Mouse (Mus musculus) neural tube, embryonic 12.5 days (tissue): ENCODE results near the gene Cuedc2. TPM values are rescaled to one million over a fixed set of nuclear protein-coding genes. Genes with fewer than 3 reads are reported as not detected.

Experiments
- ATAC-seq: fragments of 200-750 bp; cut with Nextera tagmentation; 2 replicates; pipeline ENCODE4 v1.8.0; 2017; ENCODE audit warnings: low read depth, mild to moderate bottlenecking, moderate TSS enrichment, moderate library complexity; ENCODE audit not compliant: low FRiP score
- H3K27ac ChIP-seq: fragments of 300-500 bp; sonication (generic); 2 replicates; pipeline ENCODE4 v1.5.1; 2016
- H3K27me3 ChIP-seq: fragments of 300-500 bp; sonication (generic); replicated peaks from 2 replicates; pipeline ENCODE4 v1.6.1; 2016; ENCODE audit warnings: mild to moderate bottlenecking
- H3K36me3 ChIP-seq: fragments of 300-500 bp; sonication (generic); 2 replicates; pipeline ENCODE4 v1.6.1; 2016; ENCODE audit warnings: mild to moderate bottlenecking
- H3K4me1 ChIP-seq: fragments of 300-500 bp; sonication (generic); 2 replicates; pipeline ENCODE4 v1.6.1; 2016
- H3K4me2 ChIP-seq: fragments of 300-500 bp; sonication (generic); replicated peaks from 2 replicates; pipeline ENCODE4 v1.6.1; 2016; ENCODE audit warnings: mild to moderate bottlenecking
- H3K4me3 ChIP-seq: fragments of 300-500 bp; sonication (generic); 2 replicates; pipeline ENCODE4 v1.5.1; 2016
- H3K9ac ChIP-seq: fragments of 300-500 bp; sonication (generic); 2 replicates; pipeline ENCODE4 v1.6.1; 2016; ENCODE audit warnings: mild to moderate bottlenecking
- H3K9me3 ChIP-seq: fragments of 300-500 bp; sonication (generic); 2 replicates; pipeline ENCODE4 v1.6.1; 2016; ENCODE audit warnings: mild to moderate bottlenecking
- WGBS: fragments of 180-500 bp; shearing (Covaris S2); methylation state at CpG from one replicate; pipeline ENCODE4 v1.1.7; 2016; 5-methylcytosine and 5-hydroxymethylcytosine counted together
- polyA plus RNA-seq: library from polyadenylated mRNA; unstranded; fragments of >200 nt; fragmentation: Nextera tagmentation; extraction: Ambion mirVana; gene quantifications from 2 replicates; pipeline ENCODE4 v1.2.1, GENCODE M21; 2016

Cuedc2 gene
- polyA plus RNA-seq, 1 experiment from 2014 or later: 284 TPM

DNA sequence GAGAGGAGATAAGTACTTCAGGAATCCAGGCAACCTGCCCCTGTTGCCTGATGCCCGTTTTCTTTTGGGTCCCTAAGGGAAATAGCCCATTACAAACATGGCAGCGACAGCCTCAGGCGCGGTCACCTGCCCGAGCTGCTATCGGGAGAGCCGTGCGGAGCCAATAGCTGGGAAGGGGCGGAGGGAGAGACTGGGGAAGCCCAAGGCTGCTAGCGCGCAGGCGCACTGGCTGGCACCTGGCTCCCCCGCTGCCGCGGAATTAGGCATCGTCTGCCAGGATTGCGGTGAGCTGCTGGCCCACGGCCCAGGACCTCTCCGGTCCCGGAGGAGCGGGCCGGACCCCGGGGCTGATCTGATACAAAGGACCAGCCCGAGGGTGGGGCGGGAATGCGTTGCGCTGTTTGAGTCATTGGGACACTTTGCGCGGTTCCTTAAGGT is 18.2 kb upstream of the Cuedc2 start:
- under 1% methylated on average over 29 of the region's 29 CpGs for whole genome bisulfite sequencing
- Histone ChIP-seq H3K36me3 (no peaks in the 10 kb centered on the region), H3K27ac (no peak overlapping the region), H3K9me3 (0 out of 2 replicates have a peak, but pooled peaks cover 2% of the 10 kb centered on the region), H3K27me3 (peaks cover 22% of the 10 kb centered on the region), H3K4me1 (peaks cover 4% of the 10 kb centered on the region; the same call in 1 of the 2 replicates), H3K4me2 (peak overlapping the region; percentile 67), H3K4me3 (peak overlapping the region; percentile 42), H3K9ac (peak overlapping the region; percentile 56)
- ATAC-seq: peak; percentile 89

DNA sequence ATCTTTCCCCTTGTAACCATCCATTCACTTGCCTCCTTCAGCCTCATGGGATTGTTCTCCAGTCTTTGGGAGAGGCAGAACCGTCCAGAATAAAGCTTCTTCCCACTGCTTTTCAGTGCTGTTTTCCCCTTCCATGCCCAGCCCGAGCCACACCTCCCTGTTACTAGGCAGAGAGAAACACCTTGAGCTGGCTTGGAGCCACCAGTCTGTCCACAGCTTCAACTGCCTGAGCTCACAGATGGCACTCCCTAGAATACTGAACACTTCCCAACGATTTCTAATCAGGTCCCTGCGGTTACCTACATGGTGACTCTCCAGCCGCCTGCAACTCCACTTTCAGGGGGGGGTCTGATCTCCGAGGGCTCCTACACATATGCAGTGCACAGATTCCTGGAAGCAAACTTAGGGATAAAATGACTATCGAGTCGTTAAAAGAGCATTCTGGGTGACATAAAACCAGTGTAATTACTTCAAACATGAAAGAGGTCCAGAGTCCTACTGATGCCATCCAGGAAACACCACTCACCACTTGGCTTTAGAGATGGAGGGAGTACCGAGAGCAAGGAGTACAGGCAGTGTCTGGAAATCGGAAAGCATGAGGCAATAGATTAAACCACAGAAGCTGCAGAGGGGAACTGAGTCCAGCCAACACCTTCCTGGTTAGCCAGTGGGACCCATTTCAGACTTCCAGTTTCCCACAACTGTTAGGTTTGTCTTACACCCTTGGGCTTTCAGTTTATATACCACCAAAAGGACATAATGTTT is 11.8 kb upstream of the Cuedc2 start, which contains the start of gene 2310034G01Rik:
2310034G01Rik (minus strand) TSS at position 135 of the 765 bp plus-strand sequence.
- no peak for ATAC-seq
- Histone ChIP-seq H3K27ac (0 out of 2 replicates have a peak within 1 kb of the TSS, but pooled peaks have one; percentile 27), H3K27me3 (peaks cover 32% of the 10 kb centered on the region), H3K4me1 (peaks cover 12% of the 10 kb centered on the region), H3K4me2 (peak within 1 kb of the TSS; percentile 93), H3K4me3 (peak within 1 kb of the TSS; percentile 62), H3K36me3 (no peaks in the 10 kb centered on the region), H3K9me3 (0 out of 2 replicates have a peak, but pooled peaks cover 2% of the 10 kb centered on the region), H3K9ac (peak within 1 kb of the TSS; percentile 77)
- WGBS: 64% methylated on average over 10 of the region's 10 CpGs

DNA sequence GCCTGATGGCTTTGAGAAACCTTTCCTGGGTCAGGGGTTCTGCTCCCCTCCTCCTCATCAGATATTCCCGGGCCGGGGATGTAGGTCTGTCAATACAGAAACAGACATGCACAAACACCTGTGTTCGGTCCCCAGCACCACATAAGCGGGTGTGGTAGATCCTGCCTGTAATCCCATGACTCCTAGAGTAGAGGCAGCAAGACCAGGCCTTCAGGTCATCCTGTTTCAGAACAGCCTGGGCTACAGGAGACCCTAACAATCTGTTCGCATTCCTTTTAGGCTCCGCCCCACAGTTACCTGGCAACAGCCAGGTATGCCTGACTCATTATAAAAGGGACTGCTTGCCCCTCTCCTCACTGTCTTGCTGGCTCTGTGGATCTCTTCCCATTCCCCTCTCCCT is 11.0 kb upstream of the Cuedc2 start:
- H3K36me3 ChIP-seq: no peaks in the 10 kb centered on the region
- peak overlapping the region; percentile 93 for H3K4me2 ChIP-seq
- peak overlapping the region; percentile 62 for H3K4me3 ChIP-seq
- no peak overlapping the region for H3K27ac ChIP-seq
- peak; percentile 18; the same call in 1 of the 2 replicates for ATAC-seq
- peaks cover 32% of the 10 kb centered on the region for H3K27me3 ChIP-seq
- H3K4me1 ChIP-seq: peaks cover 12% of the 10 kb centered on the region
- H3K9ac ChIP-seq: peak overlapping the region; percentile 77
- H3K9me3 ChIP-seq: no peaks in the 10 kb centered on the region
- WGBS: 31% methylated on average over 6 of the region's 6 CpGs

DNA sequence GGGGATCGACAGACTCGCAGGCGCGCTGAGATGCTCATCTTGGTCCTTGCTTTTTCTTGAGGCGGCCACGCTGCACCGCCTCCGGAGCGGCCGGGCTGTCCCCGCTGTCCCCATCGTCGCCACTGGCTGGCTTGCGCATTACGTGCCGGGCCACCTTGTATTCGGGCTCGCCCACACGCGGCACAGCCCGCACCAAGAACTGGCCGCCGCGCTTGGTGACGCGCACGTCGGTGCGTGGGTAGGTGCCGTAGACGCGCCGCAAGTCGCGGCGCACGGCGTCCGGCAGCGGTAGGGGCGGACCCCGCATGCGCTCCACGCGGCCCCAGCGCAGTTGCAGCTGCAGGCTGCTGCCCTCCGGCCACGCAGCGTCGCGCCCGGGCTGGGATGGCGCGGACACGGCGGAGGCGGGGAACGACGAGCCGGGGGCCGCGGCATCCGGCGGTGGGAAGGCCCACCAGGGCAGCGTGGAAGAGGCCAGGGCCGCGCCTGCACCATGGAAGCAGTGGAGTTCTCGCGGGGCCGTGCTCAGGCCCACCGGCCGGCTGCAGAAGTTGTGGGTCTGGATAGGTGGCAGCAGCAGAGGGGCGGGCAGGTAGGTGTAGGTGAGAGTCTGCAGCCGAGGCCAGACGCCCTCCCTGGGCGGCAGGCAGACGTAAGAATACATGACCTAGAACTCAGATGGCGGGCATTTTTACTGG is 10.4 kb upstream of the Cuedc2 start:
- H3K36me3 ChIP-seq: no peaks in the 10 kb centered on the region
- H3K9ac ChIP-seq: peak overlapping the region; percentile 77
- H3K27me3 ChIP-seq: peaks cover 32% of the 10 kb centered on the region
- peaks cover 12% of the 10 kb centered on the region for H3K4me1 ChIP-seq
- H3K27ac ChIP-seq: peak overlapping the region; percentile 27; the same call in 1 of the 2 replicates
- peak; percentile 91 for ATAC-seq
- WGBS: under 1% methylated on average over 78 of the region's 78 CpGs
- H3K4me2 ChIP-seq: peak overlapping the region; percentile 93
- H3K9me3 ChIP-seq: no peaks in the 10 kb centered on the region
- peak overlapping the region; percentile 62 for H3K4me3 ChIP-seq

DNA sequence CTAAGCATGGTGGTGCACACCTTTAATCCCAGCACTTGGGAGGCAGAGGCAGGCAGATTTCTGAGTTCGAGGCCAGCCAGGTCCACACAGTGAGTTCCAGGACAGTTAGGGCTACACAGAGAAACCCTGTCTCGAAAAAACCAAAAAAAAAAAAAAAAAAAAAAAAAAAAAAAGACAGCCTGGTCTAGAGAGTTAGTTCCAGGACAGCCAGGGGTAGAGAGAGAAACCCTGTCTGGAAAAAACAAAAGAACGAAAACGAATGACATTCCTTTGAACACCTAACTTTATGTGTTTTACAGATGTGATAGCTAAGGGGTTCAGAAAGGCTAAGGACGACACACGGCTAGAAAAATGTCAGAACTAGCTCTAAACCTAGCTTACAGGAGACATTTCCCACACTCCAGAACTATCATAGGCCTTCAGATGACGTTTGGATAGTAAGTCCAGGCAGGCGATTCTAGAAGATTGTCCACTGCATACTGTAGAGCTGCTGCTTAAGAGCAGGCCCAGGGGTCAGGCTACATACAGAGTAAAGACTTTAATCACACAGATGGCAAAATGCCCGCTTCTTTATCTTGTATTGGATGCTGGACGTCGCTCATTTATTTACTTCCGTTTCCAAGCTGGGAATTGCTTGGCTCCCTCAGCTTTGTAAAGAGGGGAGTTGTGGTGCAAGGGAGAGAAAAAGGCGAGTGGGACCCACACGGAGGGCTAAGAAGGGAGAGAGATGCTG is 9.6 kb upstream of the Cuedc2 start:
- Histone ChIP-seq H3K27ac (peak overlapping the region; percentile 27; the same call in 1 of the 2 replicates), H3K4me3 (peak overlapping the region; percentile 62), H3K36me3 (no peaks in the 10 kb centered on the region), H3K4me1 (peaks cover 12% of the 10 kb centered on the region), H3K9me3 (no peaks in the 10 kb centered on the region), H3K27me3 (peaks cover 32% of the 10 kb centered on the region), H3K9ac (peak overlapping the region; percentile 77), H3K4me2 (peak overlapping the region; percentile 93)
- WGBS: 33% methylated on average over 14 of the region's 14 CpGs
- ATAC-seq: 0 out of 2 replicates have a peak, but pooled peaks have one; percentile 22

DNA sequence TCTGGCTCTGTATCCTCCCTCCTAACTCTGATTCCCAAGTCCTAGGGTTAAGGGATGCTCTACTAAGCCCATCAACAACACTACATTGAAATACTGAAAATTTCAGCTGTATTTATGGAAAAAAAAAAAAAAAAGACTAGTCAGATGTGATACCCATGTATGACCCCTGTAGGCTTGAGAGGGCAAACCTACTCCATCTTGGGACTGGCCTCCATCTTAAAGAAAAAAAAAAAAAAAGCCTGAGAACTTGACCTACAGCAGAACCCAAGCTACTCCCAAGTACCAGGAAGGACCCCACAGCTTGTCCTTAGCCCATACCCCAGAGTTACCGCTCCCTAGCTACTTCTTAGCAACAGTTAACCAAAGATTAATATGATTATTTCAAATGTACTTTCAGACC is 8.6 kb upstream of the Cuedc2 start:
- Histone ChIP-seq H3K4me3 (no peak overlapping the region), H3K9me3 (no peaks in the 10 kb centered on the region), H3K27ac (no peak overlapping the region), H3K4me1 (peaks cover 12% of the 10 kb centered on the region), H3K9ac (no peak overlapping the region), H3K27me3 (peaks cover 32% of the 10 kb centered on the region), H3K36me3 (no peaks in the 10 kb centered on the region), H3K4me2 (no peak overlapping the region)
- no peak for ATAC-seq
- WGBS: 97% methylated on average over 1 of the region's 1 CpGs

DNA sequence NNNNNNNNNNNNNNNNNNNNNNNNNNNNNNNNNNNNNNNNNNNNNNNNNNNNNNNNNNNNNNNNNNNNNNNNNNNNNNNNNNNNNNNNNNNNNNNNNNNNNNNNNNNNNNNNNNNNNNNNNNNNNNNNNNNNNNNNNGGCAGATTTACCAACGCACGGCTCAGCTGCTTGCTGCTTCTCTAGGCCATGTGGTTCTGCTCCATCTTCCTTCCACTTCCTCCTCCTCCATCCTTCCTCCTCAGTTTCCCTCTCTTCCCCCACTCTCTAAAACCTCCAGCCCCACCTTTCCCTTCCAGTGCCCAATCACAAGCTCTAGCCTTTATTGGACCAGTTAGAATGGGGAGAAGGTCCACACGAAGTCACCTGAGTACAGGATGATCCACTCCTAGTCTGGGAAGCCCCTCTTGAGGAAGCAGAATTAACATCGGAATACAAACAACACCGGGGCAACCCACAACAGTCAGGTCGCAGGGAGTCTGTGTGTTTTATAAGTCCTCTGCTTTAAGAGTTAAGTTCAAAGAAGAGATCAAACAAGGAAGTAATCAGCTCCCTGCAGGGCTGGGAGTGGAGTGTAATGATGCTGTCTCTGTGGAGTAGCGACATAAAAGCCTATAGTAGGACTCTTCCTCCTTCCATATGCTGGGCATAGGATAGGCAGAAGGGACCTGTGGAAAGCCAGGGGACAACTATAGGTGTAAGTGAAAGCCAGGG is 6.4 kb upstream of the Cuedc2 start:
- ATAC-seq: no peak
- H3K4me3 ChIP-seq: no peak overlapping the region
- no peaks in the 10 kb centered on the region for H3K9me3 ChIP-seq
- H3K36me3 ChIP-seq: no peaks in the 10 kb centered on the region
- peaks cover 16% of the 10 kb centered on the region for H3K27me3 ChIP-seq
- peaks cover 9% of the 10 kb centered on the region for H3K4me1 ChIP-seq
- WGBS: 20% methylated on average over 7 of the region's 7 CpGs
- no peak overlapping the region for H3K9ac ChIP-seq
- H3K27ac ChIP-seq: no peak overlapping the region
- H3K4me2 ChIP-seq: no peak overlapping the region

DNA sequence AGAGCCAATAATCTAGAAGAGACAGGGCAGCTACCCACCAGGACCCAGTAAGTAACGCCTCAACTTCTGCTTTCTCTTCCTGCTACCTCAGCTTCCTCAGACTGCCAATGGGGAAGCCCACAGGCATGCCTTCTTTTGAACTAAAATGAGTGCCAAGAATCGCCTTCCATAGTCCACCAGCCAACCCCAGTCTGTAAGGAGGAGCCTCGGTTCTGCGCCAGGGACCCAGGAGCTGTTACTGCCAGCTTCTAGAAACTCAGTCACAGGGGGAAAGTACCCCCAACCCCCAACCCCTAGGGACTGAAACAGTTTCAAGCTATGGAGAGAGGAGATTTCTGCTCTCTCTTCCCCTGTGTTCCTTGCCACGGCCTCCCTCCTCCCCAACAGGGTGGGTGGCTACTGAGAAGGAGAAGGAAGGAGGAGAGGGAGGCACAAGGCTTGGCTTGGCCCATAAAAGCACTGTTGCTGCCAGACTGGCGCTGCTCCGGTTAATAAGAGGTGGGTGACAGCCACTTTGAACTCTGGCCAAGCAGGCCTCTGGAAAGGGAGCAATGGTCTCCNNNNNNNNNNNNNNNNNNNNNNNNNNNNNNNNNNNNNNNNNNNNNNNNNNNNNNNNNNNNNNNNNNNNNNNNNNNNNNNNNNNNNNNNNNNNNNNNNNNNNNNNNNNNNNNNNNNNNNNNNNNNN is 927 bp upstream of the Cuedc2 start:
- Histone ChIP-seq H3K4me1 (peaks cover 6% of the 10 kb centered on the region), H3K4me3 (no peak overlapping the region), H3K9ac (no peak overlapping the region), H3K36me3 (no peaks in the 10 kb centered on the region), H3K27me3 (no peaks in the 10 kb centered on the region), H3K4me2 (peak overlapping the region; percentile 40), H3K27ac (no peak overlapping the region), H3K9me3 (no peaks in the 10 kb centered on the region)
- peak; percentile 2; the same call in 1 of the 2 replicates for ATAC-seq
- 75% methylated on average over 7 of the region's 7 CpGs for WGBS

DNA sequence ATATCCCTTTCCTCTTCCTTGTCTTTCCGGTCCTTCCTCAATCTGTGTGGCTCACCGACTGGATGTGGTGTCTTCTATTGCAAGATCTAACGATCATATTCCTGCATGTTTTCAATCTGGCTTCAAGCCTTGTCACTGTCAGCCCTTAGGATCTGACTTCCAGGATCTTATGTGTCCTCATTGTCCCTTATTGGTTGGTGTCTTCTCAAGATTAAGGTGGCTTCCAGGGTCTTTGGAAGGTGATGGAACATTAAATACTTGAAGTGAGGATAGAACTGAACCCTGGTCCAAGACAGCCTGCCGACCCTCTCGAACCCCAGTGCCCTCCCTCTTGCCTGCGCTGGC is 412 bp upstream of the Cuedc2 start:
- Histone ChIP-seq H3K27ac (no peak overlapping the region), H3K9ac (no peak overlapping the region), H3K9me3 (no peaks in the 10 kb centered on the region), H3K27me3 (no peaks in the 10 kb centered on the region), H3K4me1 (peaks cover 6% of the 10 kb centered on the region), H3K4me2 (peak overlapping the region; percentile 40), H3K4me3 (no peak overlapping the region), H3K36me3 (no peaks in the 10 kb centered on the region)
- no peak for ATAC-seq
- 56% methylated on average over 6 of the region's 6 CpGs for WGBS

DNA sequence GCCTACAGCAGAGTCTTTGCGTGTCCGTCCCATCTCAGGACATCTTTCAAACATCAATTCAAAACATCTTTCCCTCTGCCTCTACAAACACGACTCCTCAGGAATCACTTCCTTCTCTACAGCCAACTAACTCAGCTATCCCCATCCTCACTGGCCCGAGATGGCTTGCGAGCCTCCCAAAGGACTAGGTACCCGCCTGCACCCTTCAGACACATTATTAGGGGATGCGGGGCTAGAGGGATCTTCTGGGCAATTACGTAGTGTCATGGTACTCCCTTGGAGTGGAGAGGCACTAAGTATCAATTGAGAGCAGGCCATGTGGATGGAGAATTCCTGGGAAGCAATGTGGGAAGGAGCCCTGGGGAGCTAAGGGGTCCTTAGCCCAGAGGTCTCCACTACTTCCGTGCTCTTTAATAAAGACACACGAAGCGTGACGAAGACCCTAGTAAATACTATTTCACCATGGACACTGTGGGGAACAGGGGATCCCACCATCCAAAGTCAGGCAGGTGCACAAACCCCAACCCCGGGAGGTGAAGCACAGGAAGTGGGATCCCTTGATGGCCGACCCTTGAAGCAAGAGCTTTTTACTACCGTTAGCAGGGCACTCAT is 677 bp downstream of the Cuedc2 start:
- WGBS: 34% methylated on average over 15 of the region's 15 CpGs
- peak overlapping the region; percentile 54 for H3K4me3 ChIP-seq
- ATAC-seq: peak; percentile 51
- peak overlapping the region; percentile 68 for H3K9ac ChIP-seq
- peak overlapping the region; percentile 65 for H3K4me2 ChIP-seq
- H3K27me3 ChIP-seq: no peaks in the 10 kb centered on the region
- H3K27ac ChIP-seq: peak overlapping the region; percentile 16; the same call in 1 of the 2 replicates
- peaks cover 6% of the 10 kb centered on the region for H3K4me1 ChIP-seq
- H3K9me3 ChIP-seq: no peaks in the 10 kb centered on the region
- H3K36me3 ChIP-seq: no peaks in the 10 kb centered on the region

DNA sequence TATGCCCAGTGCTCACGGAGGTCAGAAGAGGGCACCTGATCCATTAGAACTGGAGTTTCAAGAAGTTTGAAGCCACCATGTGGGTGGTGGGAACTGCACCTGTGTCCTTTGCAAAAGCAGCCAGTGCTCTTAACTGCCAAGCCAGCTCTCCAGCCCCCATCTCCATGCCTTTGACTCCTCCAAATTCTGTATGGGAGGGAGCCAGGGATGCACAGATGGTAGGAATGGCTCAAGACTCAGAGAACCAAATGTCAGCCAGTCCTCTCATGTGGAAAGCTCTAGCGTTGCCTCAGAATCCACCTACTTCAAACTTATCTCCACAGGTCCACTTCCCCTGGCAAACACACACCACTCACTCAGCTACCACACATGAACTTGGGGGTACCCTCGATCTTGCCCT is 4.6 kb downstream of the Cuedc2 start:
- Histone ChIP-seq H3K4me1 (peaks cover 22% of the 10 kb centered on the region), H3K27ac (no peak overlapping the region), H3K4me2 (no peak overlapping the region), H3K9me3 (no peaks in the 10 kb centered on the region), H3K9ac (no peak overlapping the region), H3K36me3 (peaks cover 29% of the 10 kb centered on the region), H3K4me3 (no peak overlapping the region), H3K27me3 (no peaks in the 10 kb centered on the region)
- 87% methylated on average over 3 of the region's 3 CpGs for WGBS
- ATAC-seq: no peak
